Mouse (Mus musculus): ENCODE data around the gene Trim25.
A peak's percentile ranks its signal among the peaks of the same experiment; 100 is the strongest.
"Not testable (repeated sequence)": the region's sequence is repeated elsewhere in the genome, so short reads cannot be mapped to it uniquely, and the experiment has no call there.

Gene Trim25

GRCm38 (mm10) chr11:89023477-89023876, 24.3 kb downstream of the Trim25 start:
- no peak for DNase-seq (ENCODE audit: low read depth, low spot score)

- no peak for DNase-seq (ENCODE audit: low read depth, low spot score)
These were observed 25.2 kb downstream of the Trim25 start for GRCm38 (mm10) chr11:89024181-89024881.

DNA sequence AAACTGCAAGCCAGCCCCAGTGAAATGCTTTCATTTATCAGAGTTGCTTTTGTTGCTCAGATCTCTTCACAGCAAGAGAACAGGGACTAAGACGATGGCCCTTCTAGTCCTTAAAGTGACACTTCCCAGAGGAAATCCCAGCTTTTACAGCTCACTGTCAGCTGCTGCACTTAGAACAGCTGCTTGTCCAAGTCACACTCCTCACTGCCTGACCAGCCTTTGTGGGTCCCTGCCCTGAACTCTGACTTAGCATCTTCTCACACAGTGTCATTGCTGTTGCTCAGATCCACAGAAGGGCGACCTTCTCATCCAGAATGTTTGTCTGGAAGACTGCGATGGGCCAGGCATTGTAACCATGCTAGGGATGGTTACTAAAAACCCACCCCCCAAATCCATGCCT, 26.4 kb downstream of the Trim25 start:
- no peak for DNase-seq (ENCODE audit: low read depth, low spot score)

GRCm38 (mm10) chr11:89026117-89026516, 26.9 kb downstream of the Trim25 start:
- no peak for DNase-seq (ENCODE audit: low read depth, low spot score)

GRCm38 (mm10) chr11:89027955-89028361, 28.8 kb downstream of the Trim25 start:
- no peak for DNase-seq (ENCODE audit: low read depth, low spot score)

- DNase-seq (ENCODE audit: low read depth, low spot score), result no peak
These were observed 29.8 kb downstream of the Trim25 start for GRCm38 (mm10) chr11:89028871-89029405.

DNA sequence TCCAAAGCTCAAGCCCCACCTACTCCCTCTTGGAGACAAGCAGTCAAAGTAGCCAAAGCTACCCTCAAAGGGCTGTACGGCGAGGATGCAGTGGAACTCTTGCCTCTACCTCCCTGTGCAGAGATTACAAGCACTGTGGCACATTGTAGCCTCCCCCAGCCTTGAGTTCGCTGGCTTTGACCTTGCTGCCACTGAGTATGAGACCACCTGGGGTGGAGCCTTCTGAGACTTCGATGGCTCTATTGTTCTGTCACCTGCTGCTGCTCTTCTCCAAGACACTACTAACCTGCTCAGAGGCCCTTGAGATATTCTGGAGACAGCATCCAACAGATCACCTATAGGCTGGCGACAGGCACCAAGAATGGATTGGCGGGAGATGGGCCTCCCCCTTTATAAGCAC, 31.4 kb downstream of the Trim25 start:
- DNase-seq (ENCODE audit: low read depth, low spot score), result no peak

- DNase-seq (ENCODE audit: low read depth, low spot score), result no peak
These were observed 32.0 kb downstream of the Trim25 start for GRCm38 (mm10) chr11:89031189-89031588.

- no peak for DNase-seq (ENCODE audit: low read depth, low spot score)
These were observed 35.4 kb downstream of the Trim25 start for GRCm38 (mm10) chr11:89034592-89034991.

DNA sequence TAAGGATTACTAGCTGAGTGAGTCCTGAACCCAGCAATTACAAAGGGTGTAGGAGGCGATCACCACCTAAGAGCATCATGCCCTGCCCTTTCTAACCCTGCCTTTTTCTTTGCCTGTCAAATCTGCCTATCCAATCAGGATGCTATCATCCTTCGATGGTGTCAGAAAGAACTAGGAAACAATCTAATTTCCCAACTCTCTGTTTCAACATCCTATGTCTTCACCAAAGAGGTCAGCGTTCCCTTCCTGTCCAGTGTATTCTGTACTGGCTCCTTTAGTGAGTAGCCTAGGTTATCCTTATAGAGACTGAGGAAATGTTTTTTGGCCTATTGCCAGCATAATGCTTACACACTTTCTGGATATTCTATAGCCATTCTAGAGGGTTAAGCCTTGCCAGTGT, 36.4 kb downstream of the Trim25 start:
- no peak for DNase-seq (ENCODE audit: low read depth, low spot score)

- no peak for DNase-seq (ENCODE audit: low read depth, low spot score)
These were observed 39.3 kb downstream of the Trim25 start for GRCm38 (mm10) chr11:89038496-89038895.

DNA sequence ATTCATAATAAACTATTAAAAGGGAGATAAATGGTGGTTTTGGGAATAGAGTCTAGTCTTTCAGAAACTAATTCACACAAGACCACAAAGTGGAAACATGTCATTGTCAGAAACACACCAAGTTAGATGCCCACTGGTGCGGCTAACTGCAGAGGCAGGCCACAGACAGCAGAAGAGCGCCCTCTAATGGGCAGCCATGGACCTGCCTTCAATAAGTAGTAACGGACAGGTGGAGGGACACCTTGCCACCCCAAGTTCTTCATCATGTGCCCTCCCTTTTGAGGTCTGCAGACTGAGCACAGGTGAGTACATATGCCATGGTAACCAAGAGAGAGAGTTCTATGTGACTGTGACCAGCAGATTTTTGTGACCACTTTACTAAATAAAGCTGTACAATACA, 40.1 kb downstream of the Trim25 start:
- DNase-seq (ENCODE audit: low read depth, low spot score), result no peak

- DNase-seq (ENCODE audit: low read depth, low spot score), result not testable (repeated sequence)
These were observed 41.9 kb downstream of the Trim25 start for GRCm38 (mm10) chr11:89041073-89041472.

- DNase-seq (ENCODE audit: low read depth, low spot score), result no peak
These were observed 43.9 kb downstream of the Trim25 start for GRCm38 (mm10) chr11:89043046-89043445.

GRCm38 (mm10) chr11:89045501-89045900, 46.3 kb downstream of the Trim25 start:
- not testable (repeated sequence) for DNase-seq (ENCODE audit: low read depth, low spot score)

- DNase-seq (ENCODE audit: low read depth, low spot score), result no peak
These were observed 46.8 kb downstream of the Trim25 start for GRCm38 (mm10) chr11:89046021-89046420.

DNA sequence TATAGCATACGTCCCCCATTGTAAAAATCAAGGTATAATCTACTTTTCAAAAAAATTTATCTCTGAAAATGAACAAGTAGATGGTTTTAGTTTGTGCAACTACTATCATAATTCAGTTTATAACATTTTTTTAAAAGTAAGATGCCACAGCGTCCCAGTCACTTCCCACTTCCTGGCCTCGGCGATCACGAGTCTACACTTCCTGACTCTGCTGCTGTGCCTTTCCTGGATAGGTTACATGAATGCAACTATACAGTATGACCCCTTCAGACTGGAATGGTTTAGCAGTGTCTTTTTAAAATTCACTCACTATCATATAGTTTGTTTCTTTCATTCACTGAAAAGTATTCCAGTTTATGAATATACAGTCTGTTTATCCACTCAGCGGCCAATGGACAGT, 52.6 kb downstream of the Trim25 start:
- no peak for DNase-seq (ENCODE audit: low read depth, low spot score)

DNA sequence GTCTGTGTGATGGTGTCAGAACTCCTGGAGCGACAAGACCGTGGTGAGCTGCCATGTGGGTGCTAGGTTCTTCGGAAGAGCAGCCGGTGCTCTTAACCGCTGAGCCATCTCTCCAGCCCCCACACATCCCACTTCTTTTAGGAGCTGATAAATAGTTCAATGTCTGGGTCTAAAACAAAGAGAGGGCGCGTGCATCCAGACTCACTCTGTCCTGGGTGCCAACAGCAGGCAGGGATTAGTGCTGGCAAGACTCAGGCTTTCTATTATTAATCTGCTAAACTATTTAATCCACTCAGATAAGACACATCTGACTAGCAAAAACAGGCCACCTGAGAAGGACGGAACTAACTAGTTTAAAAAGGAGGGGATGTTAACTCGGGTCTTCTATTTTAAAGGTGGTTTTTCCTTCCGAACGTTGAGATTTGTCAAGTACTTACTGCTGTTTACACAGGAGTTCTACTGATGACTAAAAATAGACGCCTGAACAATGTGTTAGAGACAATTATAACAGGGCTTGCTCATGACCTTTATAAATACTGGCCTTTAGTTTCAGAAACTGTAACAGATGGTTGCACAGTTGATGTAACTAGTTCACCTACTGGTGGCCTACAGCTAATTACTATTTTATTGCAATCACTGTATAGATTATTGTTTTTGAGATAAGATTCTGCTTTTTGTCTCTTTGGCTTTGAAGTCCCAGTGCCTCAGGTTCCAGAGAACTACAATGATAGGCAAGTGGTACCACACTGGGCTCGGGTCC, 56.9 kb downstream of the Trim25 start:
- DNase-seq (ENCODE audit: low read depth, low spot score), result peak; percentile 58

- peak; percentile 23 for DNase-seq (ENCODE audit: low read depth, low spot score)
These were observed 59.5 kb downstream of the Trim25 start for GRCm38 (mm10) chr11:89058515-89059270.

DNA sequence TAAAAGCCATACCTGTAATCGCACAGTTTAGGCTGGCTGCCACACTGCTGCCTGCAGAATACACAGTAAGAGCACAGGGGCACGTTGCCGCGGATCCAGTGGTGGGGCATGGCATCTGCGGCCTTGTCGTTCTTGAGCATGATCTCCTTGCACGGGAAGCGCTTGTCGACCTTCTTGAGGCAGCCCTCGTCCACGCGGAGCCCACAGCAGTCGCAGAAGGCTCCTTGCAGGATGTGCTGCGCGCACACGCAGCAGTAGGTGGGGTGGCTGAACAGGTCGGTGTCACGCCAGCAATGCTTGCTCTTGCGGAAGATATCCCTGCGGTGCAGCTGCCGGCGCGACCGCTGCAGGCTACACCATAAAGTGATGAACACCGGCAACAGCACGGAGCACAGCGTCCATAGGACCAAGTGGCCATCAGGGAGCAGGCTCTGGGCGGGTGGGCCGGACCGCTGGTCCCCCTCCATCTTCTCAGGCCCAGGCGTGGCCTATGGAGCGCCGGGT, 60.8 kb downstream of the Trim25 start:
- no peak for DNase-seq (ENCODE audit: low read depth, low spot score)

- DNase-seq (ENCODE audit: low read depth, low spot score), result peak; percentile 91
These were observed 61.4 kb downstream of the Trim25 start for GRCm38 (mm10) chr11:89060423-89061089.

Measured in retina, postnatal 7 days (tissue).